Mouse (Mus musculus) olfactory bulb, adult 2 months (tissue): ENCODE data around the gene Slc35f3. TPM values are rescaled to one million over a fixed set of nuclear protein-coding genes. Genes with fewer than 3 reads are reported as not detected.
"Not testable (repeated sequence)": the region's sequence is repeated elsewhere in the genome, so short reads cannot be mapped to it uniquely, and the experiment has no call there.

Experiments
- H3K27ac ChIP-seq: fragments of 200-500 bp; 2 replicates; pipeline ENCODE4 v1.5.1; 2012; ENCODE audit warnings: low read depth, low read length; ENCODE audit not compliant: insufficient read depth
- H3K4me1 ChIP-seq: fragments of 200-500 bp; 2 replicates; pipeline ENCODE4 v1.6.1; 2012; ENCODE audit warnings: low read length; ENCODE audit not compliant: control insufficient read depth, insufficient read depth
- H3K4me3 ChIP-seq: fragments of 200-500 bp; 2 replicates; pipeline ENCODE4 v1.5.1; 2012; ENCODE audit warnings: mild to moderate bottlenecking, low read depth, low read length, moderate library complexity; ENCODE audit not compliant: insufficient read depth
- CTCF ChIP-seq: fragments of 200-500 bp; IDR thresholded peaks from 2 replicates; pipeline ENCODE4 v1.5.1; 2012; ENCODE audit warnings: low read depth, mild to moderate bottlenecking, low read length, moderate library complexity; ENCODE audit not compliant: insufficient read depth
- POLR2A ChIP-seq: fragments of 200-500 bp; IDR thresholded peaks from 2 replicates; pipeline ENCODE4 v1.6.1; 2012; ENCODE audit warnings: mild to moderate bottlenecking, low read depth, low read length, moderate library complexity; ENCODE audit not compliant: insufficient read depth
- WGBS: fragments of 180-500 bp; shearing (Covaris S2); methylation state at CpG from one replicate; pipeline ENCODE4 v1.1.7; 2018; 5-methylcytosine and 5-hydroxymethylcytosine counted together
- polyA plus RNA-seq: library from polyadenylated mRNA; stranded (reverse); fragments of >200 nt; gene quantifications from 2 replicates; pipeline ENCODE4 v1.2.4, GENCODE M21; 2012; ENCODE audit warnings: low replicate concordance; ENCODE audit not compliant: missing spikeins, insufficient read depth, insufficient read length

Gene Slc35f3
- polyA plus RNA-seq, 1 experiment, result not detected

GRCm38 (mm10) chr8:126381299-126381698 lies 82.9 kb downstream of the Slc35f3 start:
- 91% methylated on average over 7 of the region's 7 CpGs for WGBS
- H3K4me1 ChIP-seq, result peaks cover 12% of the 10 kb centered on the region
- TF ChIP-seq POLR2A (no peak), CTCF (no peak)

GRCm38 (mm10) chr8:126382216-126382615 lies 83.9 kb downstream of the Slc35f3 start:
- Histone ChIP-seq H3K27ac (peak overlapping the region; percentile 80; the same call in 1 of the 2 replicates), H3K4me3 (no peak overlapping the region), H3K4me1 (peaks cover 12% of the 10 kb centered on the region)
- WGBS, result 59% methylated on average over 14 of the region's 14 CpGs
- TF ChIP-seq POLR2A (no peak), CTCF (no peak)

More at GRCm38 (mm10) chr8:126381299-126381698, 82.9 kb downstream of the Slc35f3 start:
- no peak overlapping the region for H3K27ac ChIP-seq
- no peak overlapping the region for H3K4me3 ChIP-seq

- Histone ChIP-seq H3K4me1 (peaks cover 12% of the 10 kb centered on the region), H3K4me3 (no peak overlapping the region), H3K27ac (peak overlapping the region; percentile 80)
- TF ChIP-seq CTCF (peak; percentile 34; the same call in 1 of the 2 replicates), POLR2A (no peak)
- WGBS, result 41% methylated on average over 5 of the region's 5 CpGs
Measured at GRCm38 (mm10) chr8:126382749-126383148, 84.4 kb downstream of the Slc35f3 start.

GRCm38 (mm10) chr8:126387566-126387965 lies 89.2 kb downstream of the Slc35f3 start:
- TF ChIP-seq CTCF, result no peak
- no peak for TF ChIP-seq POLR2A
- peaks cover 9% of the 10 kb centered on the region for H3K4me1 ChIP-seq
- WGBS, result 90% methylated on average over 4 of the region's 4 CpGs
- no peak overlapping the region for H3K4me3 ChIP-seq
- H3K27ac ChIP-seq, result no peak overlapping the region

- peaks cover 6% of the 10 kb centered on the region for H3K4me1 ChIP-seq
- TF ChIP-seq CTCF, result no peak
- no peak for TF ChIP-seq POLR2A
- H3K27ac ChIP-seq, result no peak overlapping the region
- WGBS, result 40% methylated on average over 2 of the region's 2 CpGs
- H3K4me3 ChIP-seq, result no peak overlapping the region
Measured at GRCm38 (mm10) chr8:126391541-126391940, 93.2 kb downstream of the Slc35f3 start.

- Histone ChIP-seq H3K4me1 (peaks cover 6% of the 10 kb centered on the region), H3K27ac (no peak overlapping the region), H3K4me3 (no peak overlapping the region)
- 52% methylated on average over 9 of the region's 9 CpGs for WGBS
- no peak for TF ChIP-seq CTCF
- no peak for TF ChIP-seq POLR2A
Measured at GRCm38 (mm10) chr8:126395386-126395785, 97.0 kb downstream of the Slc35f3 start.

GRCm38 (mm10) chr8:126395917-126396316 lies 97.6 kb downstream of the Slc35f3 start:
- Histone ChIP-seq H3K4me3 (no peak overlapping the region), H3K27ac (peak overlapping the region; percentile 83), H3K4me1 (peaks cover 6% of the 10 kb centered on the region)
- no peak for TF ChIP-seq POLR2A
- no peak for TF ChIP-seq CTCF
- 19% methylated on average over 5 of the region's 5 CpGs for WGBS

- 78% methylated on average over 3 of the region's 3 CpGs for WGBS
- H3K4me3 ChIP-seq, result no peak overlapping the region
- H3K4me1 ChIP-seq, result peaks cover 4% of the 10 kb centered on the region
- no peak for TF ChIP-seq POLR2A
- TF ChIP-seq CTCF, result no peak
- H3K27ac ChIP-seq, result no peak overlapping the region
Measured at GRCm38 (mm10) chr8:126398349-126398748, 100.0 kb downstream of the Slc35f3 start.

- not testable (repeated sequence) for H3K27ac ChIP-seq, H3K4me1 ChIP-seq, H3K4me3 ChIP-seq
Measured at GRCm38 (mm10) chr8:126404550-126404949, 106.2 kb downstream of the Slc35f3 start.

- no peak overlapping the region for H3K27ac ChIP-seq
- no peak overlapping the region for H3K4me3 ChIP-seq
- WGBS, result 58% methylated on average over 4 of the region's 4 CpGs
- TF ChIP-seq CTCF, result no peak
- no peak for TF ChIP-seq POLR2A
- H3K4me1 ChIP-seq, result no peaks in the 10 kb centered on the region
Measured at GRCm38 (mm10) chr8:126405030-126405429, 106.7 kb downstream of the Slc35f3 start.
